Mouse (Mus musculus): Measurements from ENCODE around the gene Gin1. TPM values are rescaled to one million over a fixed set of nuclear protein-coding genes. Genes with fewer than 3 reads are reported as not detected.

Gin1 gene
- total and polyA plus RNA-seq, 3 experiments = 13.6 to 20.6 TPM; not detected in 1

DNA sequence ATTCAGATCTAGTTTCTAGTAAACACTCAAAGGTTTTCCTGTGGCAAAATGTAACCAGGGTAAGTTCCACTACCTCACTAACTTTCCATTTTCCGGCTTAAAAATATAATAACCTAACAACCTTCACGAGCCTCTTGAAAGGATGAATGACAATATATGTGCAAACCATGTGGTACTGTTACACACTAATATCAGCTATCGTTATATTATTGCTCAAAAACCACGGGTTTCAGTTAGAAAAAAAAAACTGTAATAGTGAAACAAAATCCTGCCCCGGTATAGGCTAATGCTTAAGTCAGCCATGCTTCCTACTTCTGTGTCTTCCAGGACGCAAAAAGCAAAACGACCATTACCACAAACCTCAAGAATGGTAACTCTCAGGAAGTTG, 1.1 kb upstream of the Gin1 start:
- Histone ChIP-seq H3K9ac (ENCODE audit: control insufficient read depth, low read depth, low read length, poor library complexity, severe bottlenecking) (peak overlapping the region; percentile 84), H3K4me1 (ENCODE audit: control insufficient read depth in 1 of 2, insufficient read depth in 2 of 2, low read length in 2 of 2) (peaks cover 15 to 39% of the 10 kb centered on the region in 2 experiments), H3K79me2 (ENCODE audit: control insufficient read depth, insufficient read depth, low read length, poor library complexity) (peaks cover 53% of the 10 kb centered on the region), H3K4me3 (ENCODE audit: control insufficient read depth in 1 of 2, insufficient read depth in 1 of 2, low read depth in 2 of 2, low read length in 2 of 2) (peak overlapping the region; percentile 77 to 97), H3K27ac (ENCODE audit: control insufficient read depth, low read depth, low read length) (peak overlapping the region; percentile 68), H3K9me3 (replicated peaks; ENCODE audit: insufficient read depth, low read length) (no peaks in the 10 kb centered on the region), H3K36me3 (ENCODE audit: control insufficient read depth in 1 of 2, insufficient read depth in 2 of 2, low read length in 2 of 2) (peaks cover under 1 to 44% of the 10 kb centered on the region in 2 experiments; a peak in 3 of 4 replicates), H3K27me3 (ENCODE audit: control insufficient read depth in 1 of 2, insufficient read depth in 2 of 2, low read length in 2 of 2) (no peaks in the 10 kb centered on the region)
- DNase-seq (ENCODE audit: low read depth, low spot score) = no peak
- TF ChIP-seq EP300 (IDR thresholded peaks at IDR 0.05; ENCODE audit: low read depth in 1 of 2, low read length in 2 of 2) = 0 out of 4 replicates have a peak, but pooled peaks have one; percentile 4 to 18
- TF ChIP-seq UBTF (IDR thresholded peaks at IDR 0.05; ENCODE audit: borderline replicate concordance, insufficient read depth, low read depth, low read length) = 0 out of 2 replicates have a peak, but pooled peaks have one; percentile 69
- TF ChIP-seq ELF1 (IDR thresholded peaks at IDR 0.05; ENCODE audit: low read depth, low read length) = peak; percentile 26; the same call in 1 of the 2 replicates
- TF ChIP-seq MAZ (IDR thresholded peaks at IDR 0.05; ENCODE audit: low read depth, low read length) = no peak
- peak; percentile 81 for TF ChIP-seq ZNF384 (IDR thresholded peaks at IDR 0.05; ENCODE audit: low read depth, low read length)
- TF ChIP-seq MYC (IDR thresholded peaks at IDR 0.05; ENCODE audit: low read depth, low read length) = peak; percentile 14; the same call in 1 of the 2 replicates

DNA sequence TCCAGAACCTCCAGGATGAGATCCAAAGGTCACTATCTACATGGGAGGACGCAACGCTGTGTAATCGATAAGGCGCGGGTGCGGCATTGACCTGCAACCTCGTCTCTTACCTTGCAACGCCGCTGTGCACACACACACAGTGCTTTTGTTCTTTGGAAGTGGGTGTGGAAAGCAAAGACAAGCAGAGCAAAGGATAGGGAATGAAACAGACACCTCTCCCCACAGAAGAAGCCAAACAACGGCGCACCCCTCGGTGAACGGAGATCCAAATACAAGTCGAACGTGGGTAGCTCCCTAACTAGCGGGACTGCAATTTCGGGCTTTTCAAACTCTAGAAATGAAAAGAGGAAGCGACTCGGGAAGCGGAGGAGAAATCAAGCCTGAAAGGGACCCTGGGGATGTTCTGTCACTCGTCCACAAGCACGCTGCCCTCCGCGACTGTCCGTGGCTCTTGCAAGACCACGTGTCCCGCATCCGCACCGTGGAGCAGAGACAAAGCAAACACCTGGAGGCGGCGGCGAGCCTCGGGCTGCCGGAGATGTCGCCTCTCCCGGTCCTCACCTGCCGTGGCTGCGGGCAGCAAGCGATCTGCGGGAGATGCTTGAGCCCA, 573 bp upstream of the Gin1 start:
- peak overlapping the region; percentile 68 for H3K27ac ChIP-seq (ENCODE audit: control insufficient read depth, low read depth, low read length)
- DNase-seq (ENCODE audit: low read depth, low spot score) = peak; percentile 90
- H3K79me2 ChIP-seq (ENCODE audit: control insufficient read depth, insufficient read depth, low read length, poor library complexity) = peaks cover 48% of the 10 kb centered on the region
- no peaks in the 10 kb centered on the region for H3K9me3 ChIP-seq (replicated peaks; ENCODE audit: insufficient read depth, low read length)
- H3K4me3 ChIP-seq (ENCODE audit: control insufficient read depth in 1 of 2, insufficient read depth in 1 of 2, low read depth in 2 of 2, low read length in 2 of 2) = peak overlapping the region; percentile 77 to 97
- H3K4me1 ChIP-seq (ENCODE audit: control insufficient read depth in 1 of 2, insufficient read depth in 2 of 2, low read length in 2 of 2) = peaks cover 19 to 42% of the 10 kb centered on the region in 2 experiments
- peaks cover 0 to 49% of the 10 kb centered on the region in 2 experiments; a peak in 3 of 4 replicates for H3K36me3 ChIP-seq (ENCODE audit: control insufficient read depth in 1 of 2, insufficient read depth in 2 of 2, low read length in 2 of 2)
- no peaks in the 10 kb centered on the region for H3K27me3 ChIP-seq (ENCODE audit: control insufficient read depth in 1 of 2, insufficient read depth in 2 of 2, low read length in 2 of 2)
- peak overlapping the region; percentile 84 for H3K9ac ChIP-seq (ENCODE audit: control insufficient read depth, low read depth, low read length, poor library complexity, severe bottlenecking)
- TF ChIP-seq TCF12 (IDR thresholded peaks at IDR 0.05; ENCODE audit: low read depth, low read length) (0 out of 2 replicates have a peak, but pooled peaks have one; percentile 16), USF2 (IDR thresholded peaks at IDR 0.05; ENCODE audit: borderline replicate concordance in 1 of 2, insufficient read depth in 1 of 2, low read depth in 1 of 2, low read length in 2 of 2) (no peak), SIN3A (IDR thresholded peaks at IDR 0.05; ENCODE audit: low read length) (0 out of 2 replicates have a peak, but pooled peaks have one; percentile 63), MAX (IDR thresholded peaks at IDR 0.05; ENCODE audit: low read length) (peak; percentile 86), SMC3 (IDR thresholded peaks at IDR 0.05; ENCODE audit: low read depth, low read length) (no peak), GATA1 (IDR thresholded peaks at IDR 0.05; ENCODE audit: low read depth, low read length) (peak; percentile 57; the same call in 1 of the 2 replicates), CHD2 (IDR thresholded peaks at IDR 0.05; ENCODE audit: low read length) (no peak), MAZ (IDR thresholded peaks at IDR 0.05; ENCODE audit: low read depth, low read length) (no peak), POLR2AphosphoS2 (IDR thresholded peaks at IDR 0.05; ENCODE audit: low read length) (no peak), ZKSCAN1 (IDR thresholded peaks at IDR 0.05; ENCODE audit: low read depth, low read length) (no peak), TAL1 (IDR thresholded peaks at IDR 0.05; ENCODE audit: low read length) (no peak), POLR2A (IDR thresholded peaks at IDR 0.05; ENCODE audit: control insufficient read depth in 1 of 2, insufficient read depth in 1 of 2, low read depth in 1 of 2, low read length in 2 of 2, poor library complexity in 1 of 2) (no peak), UBTF (IDR thresholded peaks at IDR 0.05; ENCODE audit: borderline replicate concordance, insufficient read depth, low read depth, low read length) (0 out of 2 replicates have a peak, but pooled peaks have one; percentile 35), ZMIZ1 (IDR thresholded peaks at IDR 0.05; ENCODE audit: low read depth, low read length) (no peak; the same call in 1 of the 2 replicates), MXI1 (IDR thresholded peaks at IDR 0.05; ENCODE audit: low read depth, low read length) (peak; percentile 93), MYC (IDR thresholded peaks at IDR 0.05; ENCODE audit: low read depth, low read length) (peak; percentile 88), MYB (IDR thresholded peaks at IDR 0.05; ENCODE audit: low read depth, low read length) (no peak), EP300 (IDR thresholded peaks at IDR 0.05; ENCODE audit: low read depth in 1 of 2, low read length in 2 of 2) (0 out of 4 replicates have a peak, but pooled peaks of 1 of the 2 experiments have one; percentile 3), MEF2A (IDR thresholded peaks at IDR 0.05; ENCODE audit: extremely low read depth, insufficient replicate concordance, low read depth, low read length, poor library complexity, severe bottlenecking) (no peak), JUND (IDR thresholded peaks at IDR 0.05; ENCODE audit: low read depth, low read length) (no peak), USF1 (IDR thresholded peaks at IDR 0.05; ENCODE audit: low read depth, low read length) (peak; percentile 67), E2F4 (IDR thresholded peaks at IDR 0.05; ENCODE audit: borderline replicate concordance, low read depth, low read length) (0 out of 2 replicates have a peak, but pooled peaks have one; percentile 7), HCFC1 (IDR thresholded peaks at IDR 0.05; ENCODE audit: low read depth, low read length) (no peak), TBP (IDR thresholded peaks at IDR 0.05; ENCODE audit: low read depth, low read length) (peak; percentile 35; the same call in 1 of the 2 replicates), POLR2AphosphoS5 (IDR thresholded peaks at IDR 0.05; ENCODE audit: borderline replicate concordance, low read depth, low read length) (no peak), CHD1 (IDR thresholded peaks at IDR 0.05; ENCODE audit: low read depth, low read length) (peak; percentile 28), ELF1 (IDR thresholded peaks at IDR 0.05; ENCODE audit: low read depth, low read length) (no peak)
